Mouse (Mus musculus): ENCODE data around the gene Gadd45a. TPM values are rescaled to one million over a fixed set of nuclear protein-coding genes. Genes with fewer than 3 reads are reported as not detected.

The Gadd45a gene
- total RNA-seq, 1 experiment from 2014 or later, result 36.1 TPM

GRCm38 (mm10) chr6:67009888-67010287, 27.4 kb downstream of the Gadd45a start:
- no peak for ATAC-seq (replicated peaks in 1 of 2; ENCODE audit: insufficient read depth in 1 of 2, low FRiP score in 2 of 2, low TSS enrichment in 1 of 2, low read depth in 1 of 2, poor library complexity in 2 of 2, severe bottlenecking in 2 of 2)

- ATAC-seq (replicated peaks in 1 of 2; ENCODE audit: insufficient read depth in 1 of 2, low FRiP score in 2 of 2, low TSS enrichment in 1 of 2, low read depth in 1 of 2, poor library complexity in 2 of 2, severe bottlenecking in 2 of 2), result no peak
Measured at GRCm38 (mm10) chr6:66999800-67000199, 37.5 kb downstream of the Gadd45a start.

- ATAC-seq (replicated peaks in 1 of 2; ENCODE audit: insufficient read depth in 1 of 2, low FRiP score in 2 of 2, low TSS enrichment in 1 of 2, low read depth in 1 of 2, poor library complexity in 2 of 2, severe bottlenecking in 2 of 2), result no peak
Measured at GRCm38 (mm10) chr6:66998645-66999044, 38.6 kb downstream of the Gadd45a start.

DNA sequence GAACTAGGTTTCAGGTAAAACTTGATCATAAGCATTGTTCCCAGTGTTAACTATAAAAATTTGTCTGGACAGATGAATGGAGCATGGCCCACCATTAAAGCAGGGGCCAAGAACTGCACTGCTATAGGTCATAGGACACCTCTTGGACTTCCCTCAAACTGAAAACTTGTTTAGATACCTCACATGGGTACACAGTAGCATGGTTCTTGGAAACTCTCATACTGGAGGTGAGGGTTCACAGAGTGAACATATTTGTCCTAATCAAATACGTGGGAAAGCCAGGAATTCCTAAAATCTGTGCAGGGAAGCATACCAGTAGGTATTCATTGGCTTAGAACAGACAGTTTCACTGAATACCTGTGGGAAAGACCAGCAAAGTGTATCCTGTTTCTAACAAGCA, 41.0 kb downstream of the Gadd45a start:
- no peak for ATAC-seq (replicated peaks in 1 of 2; ENCODE audit: insufficient read depth in 1 of 2, low FRiP score in 2 of 2, low TSS enrichment in 1 of 2, low read depth in 1 of 2, poor library complexity in 2 of 2, severe bottlenecking in 2 of 2)

GRCm38 (mm10) chr6:66995825-66996224, 41.4 kb downstream of the Gadd45a start:
- peak; percentile 64 to 66; a peak in 3 of 4 replicates for ATAC-seq (replicated peaks in 1 of 2; ENCODE audit: insufficient read depth in 1 of 2, low FRiP score in 2 of 2, low TSS enrichment in 1 of 2, low read depth in 1 of 2, poor library complexity in 2 of 2, severe bottlenecking in 2 of 2)

DNA sequence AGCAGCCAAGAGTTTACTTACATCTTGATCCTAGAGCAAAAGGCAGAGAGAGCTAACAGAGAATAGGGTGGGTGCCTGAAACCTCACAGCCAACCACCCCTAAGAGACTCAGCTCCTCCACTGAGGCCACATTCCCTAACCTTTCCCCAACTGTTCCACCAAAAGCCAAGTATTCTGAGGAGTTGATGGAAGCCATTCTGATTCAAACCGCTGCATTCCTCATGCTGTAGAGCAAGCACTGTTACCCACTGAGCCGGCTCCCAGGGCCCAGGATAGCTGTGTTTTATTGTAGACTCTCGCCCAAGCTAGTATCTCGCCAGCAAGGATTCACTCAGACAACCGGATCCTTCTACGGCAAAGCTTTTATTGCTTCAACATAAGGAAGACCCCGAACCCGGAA, 42.3 kb downstream of the Gadd45a start:
- no peak for ATAC-seq (replicated peaks in 1 of 2; ENCODE audit: insufficient read depth in 1 of 2, low FRiP score in 2 of 2, low TSS enrichment in 1 of 2, low read depth in 1 of 2, poor library complexity in 2 of 2, severe bottlenecking in 2 of 2)

DNA sequence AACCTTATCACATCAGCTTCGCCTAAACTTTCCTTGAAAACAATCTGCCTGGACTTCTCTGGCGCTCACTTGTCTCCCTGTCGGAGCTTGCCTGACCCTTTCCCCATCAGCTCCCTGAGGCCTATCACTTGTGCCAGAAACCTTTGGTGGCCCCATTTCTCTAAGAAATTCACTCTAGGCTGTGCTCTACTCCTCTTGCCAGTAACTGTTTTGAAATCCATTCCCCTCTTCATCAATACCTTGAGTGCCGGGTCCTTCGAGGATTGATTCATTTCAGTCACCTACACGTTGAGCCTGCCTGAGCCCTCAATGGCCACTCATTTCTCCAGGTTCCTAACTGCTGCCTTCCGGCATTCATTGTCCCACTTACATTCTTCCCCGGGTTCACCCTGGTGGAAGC, 44.5 kb downstream of the Gadd45a start:
- ATAC-seq (replicated peaks in 1 of 2; ENCODE audit: insufficient read depth in 1 of 2, low FRiP score in 2 of 2, low TSS enrichment in 1 of 2, low read depth in 1 of 2, poor library complexity in 2 of 2, severe bottlenecking in 2 of 2), result no peak

- no peak for ATAC-seq (replicated peaks in 1 of 2; ENCODE audit: insufficient read depth in 1 of 2, low FRiP score in 2 of 2, low TSS enrichment in 1 of 2, low read depth in 1 of 2, poor library complexity in 2 of 2, severe bottlenecking in 2 of 2)
Measured at GRCm38 (mm10) chr6:66992232-66992631, 45.0 kb downstream of the Gadd45a start.

- no peak for ATAC-seq (replicated peaks in 1 of 2; ENCODE audit: insufficient read depth in 1 of 2, low FRiP score in 2 of 2, low TSS enrichment in 1 of 2, low read depth in 1 of 2, poor library complexity in 2 of 2, severe bottlenecking in 2 of 2)
Measured at GRCm38 (mm10) chr6:66989518-66989917, 47.7 kb downstream of the Gadd45a start.

DNA sequence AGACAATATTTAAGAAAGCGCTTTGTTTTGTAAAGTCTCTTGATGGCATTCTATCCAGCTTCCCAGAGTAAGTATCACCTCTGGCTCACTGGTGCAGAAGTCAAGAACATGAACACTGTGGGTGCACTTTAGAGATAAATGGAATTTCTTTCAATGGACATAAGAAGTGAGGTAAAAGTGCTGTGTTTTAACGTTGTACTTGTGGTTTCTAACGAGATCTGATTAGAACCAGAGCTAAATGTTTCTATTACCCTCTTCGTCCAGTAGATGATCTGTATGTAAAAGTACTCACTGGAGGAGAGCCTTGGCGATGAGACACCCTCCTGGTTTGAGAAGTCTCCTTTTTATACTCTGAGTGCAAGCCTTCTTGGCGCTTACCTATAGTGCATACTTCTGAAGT, 48.2 kb downstream of the Gadd45a start:
- no peak; a peak in 1 of 4 replicates for ATAC-seq (replicated peaks in 1 of 2; ENCODE audit: insufficient read depth in 1 of 2, low FRiP score in 2 of 2, low TSS enrichment in 1 of 2, low read depth in 1 of 2, poor library complexity in 2 of 2, severe bottlenecking in 2 of 2)

- no peak for ATAC-seq (replicated peaks in 1 of 2; ENCODE audit: insufficient read depth in 1 of 2, low FRiP score in 2 of 2, low TSS enrichment in 1 of 2, low read depth in 1 of 2, poor library complexity in 2 of 2, severe bottlenecking in 2 of 2)
Measured at GRCm38 (mm10) chr6:66988363-66988762, 48.9 kb downstream of the Gadd45a start.

DNA sequence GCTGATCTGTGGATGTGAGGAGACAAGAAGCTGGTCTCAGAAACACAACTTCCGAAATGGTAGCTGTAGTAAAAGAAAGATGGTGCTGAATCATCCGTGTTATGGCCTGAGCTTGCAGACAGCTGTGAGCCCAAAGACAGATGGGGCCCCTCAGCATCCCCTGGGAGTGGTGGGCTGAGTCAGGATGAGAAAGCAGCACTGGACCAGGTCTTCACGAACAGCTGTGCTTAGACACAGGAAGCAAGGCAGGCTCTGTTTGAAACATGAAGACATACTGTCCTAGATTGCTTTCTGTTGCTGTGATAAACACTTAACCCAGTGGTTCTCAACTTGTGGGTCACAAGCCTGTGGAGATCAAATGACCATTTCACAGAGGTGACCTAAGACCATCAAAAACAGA, 49.6 kb downstream of the Gadd45a start:
- ATAC-seq (replicated peaks in 1 of 2; ENCODE audit: insufficient read depth in 1 of 2, low FRiP score in 2 of 2, low TSS enrichment in 1 of 2, low read depth in 1 of 2, poor library complexity in 2 of 2, severe bottlenecking in 2 of 2), result no peak

DNA sequence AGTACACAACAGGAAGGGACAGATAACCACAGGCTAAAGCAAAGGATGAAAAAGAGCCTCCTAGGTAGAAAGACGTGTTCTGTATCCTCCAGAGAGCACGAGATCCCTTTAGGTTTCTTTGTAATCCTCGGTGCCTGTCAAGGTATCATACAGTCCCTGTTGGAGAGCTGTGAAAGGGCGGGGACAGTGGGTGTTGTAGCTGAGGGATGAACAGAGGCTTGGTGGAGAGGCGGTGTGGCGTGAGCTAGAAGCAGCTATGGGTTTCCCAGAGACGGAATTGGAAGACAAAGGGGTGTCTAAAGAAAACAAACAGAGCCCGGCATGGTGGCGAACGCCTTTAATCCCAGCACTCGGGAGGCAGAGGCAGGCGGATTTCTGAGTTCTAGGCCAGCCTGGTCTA, 51.2 kb downstream of the Gadd45a start:
- no peak for ATAC-seq (replicated peaks in 1 of 2; ENCODE audit: insufficient read depth in 1 of 2, low FRiP score in 2 of 2, low TSS enrichment in 1 of 2, low read depth in 1 of 2, poor library complexity in 2 of 2, severe bottlenecking in 2 of 2)

GRCm38 (mm10) chr6:66985500-66985899, 51.8 kb downstream of the Gadd45a start:
- ATAC-seq (replicated peaks in 1 of 2; ENCODE audit: insufficient read depth in 1 of 2, low FRiP score in 2 of 2, low TSS enrichment in 1 of 2, low read depth in 1 of 2, poor library complexity in 2 of 2, severe bottlenecking in 2 of 2), result no peak

Other genes starting within 250 kb of the Gadd45a start
- not detected in 2 replicates for gene Vmn1r39, start 226.8 kb downstream of the Gadd45a start, total RNA-seq (2017)
- 50.3 and 83.1 TPM in 2 replicates for gene Gng12, start 141.1 kb downstream of the Gadd45a start, total RNA-seq (2017)
- 1,887 and 2,311 TPM in 2 replicates for gene Serbp1, start 200.7 kb upstream of the Gadd45a start, total RNA-seq (2017)